Mouse (Mus musculus) brain, adult 2 months (tissue): ENCODE data around the gene Stxbp6.
"Not testable (repeated sequence)": the region's sequence is repeated elsewhere in the genome, so short reads cannot be mapped to it uniquely, and the experiment has no call there.

Source experiments
- DNase-seq: peaks from one replicate; pipeline ENCODE4 v3.0.0; 2011; ENCODE audit warnings: low read depth, low spot score

The Stxbp6 gene

DNA sequence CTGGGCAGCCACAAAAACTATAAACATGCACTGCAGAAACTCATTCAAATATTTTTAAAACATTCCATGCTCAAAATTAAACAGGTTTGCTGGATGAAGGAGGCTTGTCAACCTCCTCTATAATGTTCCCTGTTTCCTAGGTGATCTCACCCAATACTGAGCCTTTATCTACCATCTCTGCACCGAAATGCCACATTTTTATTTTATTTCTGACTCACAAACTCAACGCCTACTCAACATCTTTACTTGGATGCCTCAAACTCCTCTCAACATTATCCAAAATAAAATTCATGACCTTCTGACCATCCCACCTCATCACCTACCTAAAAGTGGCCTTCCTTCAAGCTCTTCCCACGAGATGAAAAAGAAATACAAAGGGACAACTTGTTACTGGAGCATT lies 18.1 kb downstream of the Stxbp6 start:
- DNase-seq = peak; percentile 67

DNA sequence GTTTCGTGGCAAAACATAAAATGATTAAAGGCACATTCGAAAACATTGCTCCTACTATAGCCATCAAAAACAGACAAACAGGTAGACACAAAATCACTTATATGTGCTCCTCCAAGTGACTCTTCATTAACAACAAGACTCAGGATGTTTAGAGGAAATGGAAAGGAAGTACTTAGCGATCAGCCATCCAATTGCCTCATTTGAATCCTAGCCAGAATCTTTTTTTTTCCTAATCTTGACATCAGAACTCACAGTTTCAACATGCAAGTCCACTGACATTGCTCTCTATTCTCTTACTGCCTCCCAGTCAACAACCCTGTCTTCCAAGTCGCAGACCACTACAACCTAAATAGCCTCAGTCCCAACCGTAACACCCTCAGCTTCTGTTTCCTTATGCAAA lies 21.2 kb downstream of the Stxbp6 start:
- DNase-seq = no peak

DNA sequence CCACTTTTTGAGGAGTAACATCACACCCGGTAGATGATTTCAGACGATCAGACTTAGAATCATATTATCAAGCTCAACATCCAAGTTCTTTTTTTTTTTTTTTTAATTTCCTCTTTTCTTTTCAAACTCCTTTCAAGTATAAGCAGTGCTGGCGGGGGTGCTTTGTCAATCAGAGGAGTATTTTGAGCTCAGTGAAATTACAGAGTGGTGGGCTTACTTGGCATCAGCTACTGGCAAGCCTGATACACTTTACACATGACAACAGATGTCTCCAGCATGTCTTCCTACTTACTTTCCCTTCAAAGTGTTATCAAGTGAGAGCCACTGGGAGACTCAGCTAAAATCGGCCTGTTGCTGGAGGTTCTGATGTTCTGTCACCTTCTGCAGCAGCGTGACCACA lies 21.6 kb downstream of the Stxbp6 start:
- peak; percentile 39 for DNase-seq

DNA sequence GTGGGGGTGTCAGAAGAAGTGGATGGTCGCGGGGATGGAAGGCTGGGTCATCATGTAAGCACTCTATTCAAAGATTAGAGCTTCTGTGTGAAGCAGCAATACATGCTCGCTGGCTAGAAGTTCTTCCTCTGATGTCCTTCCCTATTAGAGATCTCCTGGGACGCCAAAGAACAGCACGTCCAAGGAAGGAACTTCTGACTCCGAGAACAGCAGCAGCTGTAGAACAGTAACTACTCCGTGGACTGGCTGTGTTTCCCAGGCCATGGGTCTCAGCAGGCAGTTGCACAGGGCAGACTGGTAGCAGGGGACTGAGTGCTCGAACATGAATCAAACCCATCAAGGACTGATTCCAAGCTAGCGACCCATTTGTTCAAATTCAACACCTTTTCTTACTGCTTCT lies 24.6 kb downstream of the Stxbp6 start:
- no peak for DNase-seq

DNA sequence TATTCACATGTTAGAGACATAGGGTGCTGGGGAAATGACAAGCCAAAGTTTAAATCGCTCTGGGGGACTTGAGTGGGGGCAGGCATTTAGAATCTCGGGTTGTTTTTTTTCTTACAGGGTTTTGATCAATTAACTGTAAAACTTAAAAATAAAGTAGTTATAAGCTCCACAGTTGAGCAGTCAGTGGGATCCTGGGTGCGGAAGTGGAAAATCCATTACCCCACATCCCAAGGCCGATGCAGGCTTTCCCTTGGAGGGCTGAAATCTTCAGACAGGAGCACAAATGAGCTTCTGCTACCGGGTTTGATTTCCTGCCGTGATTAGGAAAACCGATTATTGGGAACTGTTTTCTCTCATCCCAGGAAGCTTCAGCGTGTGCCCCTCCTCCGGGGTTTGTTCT lies 26.8 kb downstream of the Stxbp6 start:
- not testable (repeated sequence) for DNase-seq

DNA sequence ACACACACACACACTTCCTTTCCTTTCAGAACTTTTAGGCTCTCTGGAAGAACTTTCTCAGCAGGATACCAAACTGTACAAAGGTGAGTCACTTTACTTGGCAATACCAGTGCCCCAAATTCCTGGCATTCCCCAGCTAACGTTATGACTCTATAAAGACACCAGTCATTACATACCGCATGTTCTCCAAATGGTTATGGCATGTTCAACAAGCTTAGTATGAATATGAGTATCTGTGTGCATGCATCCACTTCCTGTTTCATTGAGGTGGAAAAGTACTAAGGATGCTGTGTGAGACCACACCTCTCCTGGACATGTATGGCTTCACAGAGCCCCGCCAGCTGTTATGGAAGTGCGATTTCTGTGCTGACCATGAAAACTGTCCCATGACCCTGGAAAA lies 27.3 kb downstream of the Stxbp6 start:
- no peak for DNase-seq

DNA sequence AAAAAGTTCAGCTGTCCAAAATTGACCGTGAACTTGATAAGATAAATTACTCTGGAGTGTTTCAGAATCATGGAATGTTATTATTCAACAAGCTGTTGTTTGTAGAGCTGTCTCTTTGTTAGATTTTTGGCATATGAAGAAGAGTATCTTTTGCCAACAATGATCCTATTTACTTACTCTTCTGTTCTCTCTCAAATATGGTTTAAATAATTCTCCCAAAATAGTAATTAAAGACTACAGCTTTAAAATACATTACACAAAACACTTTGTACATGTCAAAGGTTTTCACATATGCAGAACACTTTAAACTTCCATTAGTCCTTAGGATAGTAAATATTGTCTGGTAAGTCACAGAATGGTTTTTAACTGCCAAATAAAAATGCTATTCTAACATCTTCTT lies 29.9 kb downstream of the Stxbp6 start:
- no peak for DNase-seq

DNA sequence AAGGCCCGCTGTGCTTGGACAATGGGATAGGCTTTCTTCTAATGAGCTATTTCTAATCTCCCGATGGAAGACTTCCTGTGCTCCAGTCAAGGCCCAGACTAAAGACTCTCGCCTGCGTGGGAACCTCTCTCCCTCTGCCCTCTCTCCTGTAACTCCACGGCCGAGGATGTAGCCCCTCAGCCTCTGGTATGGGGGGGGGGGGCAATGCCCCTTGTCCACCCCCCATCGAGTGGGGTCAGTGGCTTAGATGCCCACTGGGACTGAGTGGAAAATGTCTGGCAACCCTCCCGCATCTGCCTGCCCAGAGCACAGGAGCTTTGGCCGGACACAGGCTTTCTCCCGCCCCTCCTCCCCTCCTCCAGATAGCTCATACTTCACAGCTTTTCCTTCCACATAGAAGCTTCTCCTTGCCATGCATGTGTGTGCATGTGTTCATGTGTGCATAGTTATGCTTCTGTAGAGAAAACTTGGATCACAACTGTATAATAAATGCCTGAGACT lies 31.9 kb downstream of the Stxbp6 start:
- no peak for DNase-seq

DNA sequence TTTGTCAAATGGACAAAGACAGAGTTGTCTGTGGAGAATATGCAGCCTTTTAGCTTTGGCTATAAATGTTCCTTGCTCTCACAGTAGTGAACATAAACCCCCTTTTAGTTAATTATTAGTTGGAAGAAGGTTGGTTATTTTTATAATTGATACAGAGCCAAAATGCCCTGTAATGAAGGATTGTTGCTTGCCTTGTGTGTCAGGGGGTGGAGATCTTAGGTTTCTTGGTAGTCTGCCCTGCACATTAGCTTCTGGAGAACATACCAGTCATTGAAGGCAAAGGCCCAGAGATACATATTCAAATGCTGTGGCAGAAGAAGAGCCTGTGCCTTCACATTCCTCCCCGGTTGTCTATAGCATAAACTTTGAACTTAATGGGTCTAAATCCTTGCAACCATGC lies 37.0 kb downstream of the Stxbp6 start:
- no peak for DNase-seq

DNA sequence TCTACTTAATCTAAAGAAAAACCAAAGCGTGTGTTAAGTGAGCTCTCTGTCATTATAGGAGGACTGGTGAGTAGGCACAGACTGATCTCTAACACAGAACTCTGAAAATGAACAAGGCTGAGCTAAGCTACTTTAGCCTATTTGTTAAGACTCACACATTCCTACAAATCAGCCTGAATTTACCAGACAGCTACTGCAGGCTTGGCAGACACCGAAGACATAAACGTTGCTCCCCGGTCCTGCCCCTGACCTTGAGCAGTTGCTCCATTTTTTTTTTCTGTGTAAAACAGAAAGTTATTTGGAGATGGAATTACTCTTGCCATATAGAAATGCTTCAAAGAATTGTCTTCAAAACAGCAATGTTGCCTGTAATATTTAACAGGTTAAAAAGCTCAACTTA lies 37.4 kb downstream of the Stxbp6 start:
- DNase-seq = no peak

DNA sequence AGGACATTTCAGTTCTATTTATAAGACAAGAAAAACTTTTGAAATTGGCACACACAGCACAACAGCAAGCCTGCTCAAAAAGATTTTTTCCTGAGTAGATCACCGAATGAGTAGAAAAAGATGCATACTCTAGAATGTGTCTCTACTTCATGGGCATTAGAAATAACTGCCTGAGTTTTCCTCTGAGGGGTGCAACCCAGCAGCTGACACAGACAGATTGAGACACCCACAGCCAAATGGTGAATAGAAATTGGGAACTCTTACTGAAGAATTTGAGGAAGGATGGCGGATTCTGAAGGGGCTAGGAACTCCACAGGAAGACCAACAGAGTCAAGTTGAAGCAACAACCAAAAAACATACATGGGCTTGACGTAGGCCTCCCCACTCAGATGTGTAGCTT lies 43.8 kb downstream of the Stxbp6 start:
- peak; percentile 56 for DNase-seq

DNA sequence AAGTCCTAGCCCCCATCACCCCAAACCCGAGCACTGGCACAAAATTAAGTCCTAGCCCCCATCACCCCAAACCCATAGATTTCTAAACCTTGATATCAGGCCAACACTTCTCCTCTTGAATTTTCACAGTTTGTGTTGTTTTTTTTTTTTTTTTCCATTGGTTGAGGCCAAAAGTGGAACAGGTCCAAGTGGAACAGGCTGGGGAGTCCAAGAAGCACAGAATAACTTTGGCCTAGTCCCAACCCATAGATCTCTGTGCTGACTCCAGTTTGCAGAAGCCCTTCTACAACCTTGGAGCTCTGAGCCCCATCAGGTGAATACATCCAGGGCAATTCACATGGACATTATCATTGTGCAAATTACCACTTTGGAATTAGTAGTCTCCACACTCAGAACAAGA lies 48.2 kb downstream of the Stxbp6 start:
- no peak for DNase-seq

DNA sequence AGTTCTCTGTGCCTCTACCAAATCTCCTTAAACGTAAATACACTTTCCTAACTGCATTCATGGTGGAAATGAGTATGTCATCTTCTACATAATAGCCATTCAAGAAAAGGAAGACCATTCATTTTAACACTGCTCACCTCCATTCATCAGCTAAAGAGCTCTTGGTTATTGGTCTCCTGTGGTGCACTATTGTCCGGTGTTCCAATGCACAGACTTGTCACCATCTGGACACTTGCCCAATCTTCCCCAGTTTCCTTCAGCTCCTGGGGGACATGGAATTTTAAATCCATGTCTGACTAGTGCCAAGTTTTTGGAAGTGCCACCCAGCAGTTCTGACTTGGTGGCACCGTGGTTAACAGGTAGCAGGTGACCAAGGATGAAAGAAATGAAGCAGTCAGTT lies 54.5 kb downstream of the Stxbp6 start:
- no peak for DNase-seq

DNA sequence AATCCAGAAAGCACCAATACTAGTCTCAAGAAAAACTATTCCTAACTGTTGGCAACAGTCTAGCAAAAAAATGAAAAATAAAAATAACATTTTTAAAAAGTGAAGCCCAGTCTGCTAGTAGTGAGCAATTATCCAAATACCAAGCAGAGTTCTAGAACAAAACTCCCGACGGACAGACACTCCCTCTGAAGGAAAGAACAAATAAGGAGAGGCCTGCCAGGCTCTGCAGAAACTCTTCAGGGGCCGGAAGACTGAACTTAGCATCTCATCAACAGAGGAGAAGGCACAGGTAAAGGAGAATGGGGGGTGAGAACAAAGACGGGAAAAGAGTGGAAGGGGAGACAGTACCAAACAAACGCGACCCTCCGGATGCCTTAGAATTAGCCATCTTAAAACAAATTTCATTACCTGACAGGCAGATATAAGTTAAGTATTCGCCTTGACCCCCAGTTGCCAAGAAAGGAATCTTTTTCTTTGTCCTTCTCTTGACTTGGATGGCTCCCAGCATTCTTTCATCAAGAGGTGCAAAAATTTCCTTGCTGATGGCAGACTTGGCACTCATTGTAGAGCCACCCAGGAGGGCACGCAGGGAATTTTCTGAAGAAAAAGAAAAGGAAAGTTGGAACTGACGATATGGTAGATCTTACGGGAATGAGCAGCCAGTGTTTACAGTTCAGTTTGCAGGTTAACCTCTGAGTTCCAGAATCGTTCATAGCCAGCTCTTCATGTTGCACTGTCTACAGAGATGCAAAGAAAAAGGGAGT lies 55.3 kb downstream of the Stxbp6 start:
- DNase-seq = no peak

DNA sequence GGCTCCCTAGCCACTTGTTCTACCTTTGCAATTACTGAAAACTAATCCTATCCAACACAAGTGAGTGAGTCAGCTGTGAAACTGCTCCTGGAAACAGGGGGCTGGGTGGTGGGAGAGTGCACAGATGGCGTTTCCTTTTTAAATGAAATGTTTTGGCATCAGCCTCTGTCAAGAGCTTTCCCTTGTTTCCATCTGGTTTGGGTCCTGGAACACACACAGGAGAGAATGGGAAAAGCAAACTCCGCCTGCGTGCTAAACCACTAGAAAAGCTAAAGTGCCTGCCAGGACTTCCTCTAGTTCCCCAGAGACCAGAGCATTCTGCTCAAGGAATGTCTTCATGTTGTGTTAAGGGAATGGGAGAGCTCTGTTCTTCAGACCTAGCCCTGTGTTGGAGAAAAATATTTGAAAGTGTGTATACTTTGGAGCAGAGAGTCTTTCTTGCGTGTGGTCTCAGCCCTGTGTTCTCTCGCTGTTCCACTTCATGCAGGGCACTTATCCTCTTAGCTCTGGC lies 61.2 kb downstream of the Stxbp6 start:
- peak; percentile 93 for DNase-seq

DNA sequence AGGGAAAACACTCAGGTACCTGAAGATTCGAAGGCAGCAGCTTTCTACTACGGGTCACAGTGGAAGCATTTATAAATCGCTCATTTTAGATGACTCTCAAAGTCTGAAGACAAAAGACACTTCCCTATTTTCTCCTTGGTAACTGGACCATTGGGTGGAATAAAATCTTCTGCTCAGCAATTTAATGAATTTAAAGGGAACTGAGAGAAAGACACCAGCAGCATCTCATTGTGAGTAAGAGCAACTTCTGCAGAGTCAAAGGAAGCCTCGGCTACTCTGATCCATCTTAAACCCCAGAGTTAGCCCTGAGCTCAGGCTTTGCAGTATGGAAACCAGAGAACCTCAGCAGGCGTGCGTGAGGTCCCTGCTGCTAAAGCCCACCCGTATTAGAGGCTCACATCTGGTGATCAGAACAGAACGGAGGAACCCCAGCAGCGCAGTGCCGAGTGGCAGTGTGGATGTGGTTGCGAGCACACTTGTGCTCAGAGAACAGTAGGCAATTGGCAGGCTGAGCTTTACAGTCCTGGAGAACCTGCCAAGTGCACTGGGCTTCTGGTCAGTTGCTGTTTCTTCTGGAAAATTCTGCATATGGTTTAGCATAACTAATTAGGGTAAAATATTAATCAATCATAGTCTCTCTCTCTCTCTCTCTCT lies 62.9 kb downstream of the Stxbp6 start:
- DNase-seq = peak; percentile 31

DNA sequence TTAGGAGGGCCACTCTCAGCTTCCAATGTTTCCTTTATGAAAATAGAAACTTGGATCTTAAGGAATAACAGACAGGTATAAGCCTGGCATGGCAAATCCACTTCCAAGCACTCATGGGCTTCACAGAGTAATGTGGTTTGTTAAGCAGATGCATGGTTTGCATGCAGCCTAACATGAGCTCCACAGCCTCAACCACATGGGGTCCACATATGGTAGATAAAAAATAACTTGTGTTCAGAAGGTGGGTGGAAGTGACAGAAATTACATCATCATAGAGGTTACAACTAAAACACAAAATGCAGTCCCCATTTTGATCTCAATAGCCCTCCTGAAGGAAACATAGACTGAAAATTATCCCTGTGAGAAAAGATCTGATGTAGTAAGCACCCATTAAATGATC lies 63.5 kb downstream of the Stxbp6 start:
- peak; percentile 59 for DNase-seq

DNA sequence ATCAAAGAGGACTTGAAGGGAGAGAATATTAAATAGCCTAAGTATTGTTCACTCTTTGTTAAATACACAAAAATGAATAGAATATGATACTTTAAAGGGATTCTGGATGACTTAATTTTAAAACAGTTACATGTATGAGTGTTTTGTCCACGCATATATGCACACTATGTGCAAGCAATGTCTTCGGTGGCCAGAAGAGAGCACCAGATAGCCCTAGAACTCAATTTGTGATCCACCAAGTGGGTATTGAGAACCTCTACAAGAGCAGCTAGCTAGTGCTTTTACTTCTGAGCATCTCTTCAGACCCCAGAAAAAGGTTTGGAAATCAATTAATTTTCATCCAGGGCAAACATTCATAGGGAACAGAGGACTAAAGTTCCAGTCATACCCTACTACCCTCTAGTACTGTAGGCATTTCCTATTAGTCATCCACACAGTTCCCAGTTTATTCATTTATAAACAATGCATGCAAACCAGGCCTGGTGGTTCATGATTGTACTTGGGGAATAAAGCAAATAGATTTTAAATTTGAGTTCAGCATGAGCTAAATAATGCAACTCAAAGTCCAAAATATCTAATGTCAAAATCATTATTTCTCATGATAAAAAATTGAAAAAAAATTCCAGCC lies 64.4 kb downstream of the Stxbp6 start:
- no peak for DNase-seq

DNA sequence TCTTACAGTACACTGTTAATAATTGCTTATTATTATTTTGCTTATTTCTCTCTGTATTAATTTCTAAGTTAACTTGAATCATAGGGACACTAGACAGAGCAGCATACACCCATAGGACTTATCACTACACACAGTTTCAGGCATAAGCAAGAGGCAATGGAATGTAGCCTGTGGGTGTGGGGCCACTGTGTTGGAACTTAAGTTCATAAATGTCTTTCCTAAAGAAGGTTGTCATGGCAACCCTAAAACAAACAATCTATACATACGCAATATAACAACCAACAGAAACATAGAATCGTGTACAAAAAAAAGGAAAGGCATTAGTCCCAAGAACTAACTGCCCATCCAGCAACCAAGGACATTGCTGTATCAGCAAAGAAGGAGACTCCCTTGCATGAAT lies 67.9 kb downstream of the Stxbp6 start:
- no peak for DNase-seq

DNA sequence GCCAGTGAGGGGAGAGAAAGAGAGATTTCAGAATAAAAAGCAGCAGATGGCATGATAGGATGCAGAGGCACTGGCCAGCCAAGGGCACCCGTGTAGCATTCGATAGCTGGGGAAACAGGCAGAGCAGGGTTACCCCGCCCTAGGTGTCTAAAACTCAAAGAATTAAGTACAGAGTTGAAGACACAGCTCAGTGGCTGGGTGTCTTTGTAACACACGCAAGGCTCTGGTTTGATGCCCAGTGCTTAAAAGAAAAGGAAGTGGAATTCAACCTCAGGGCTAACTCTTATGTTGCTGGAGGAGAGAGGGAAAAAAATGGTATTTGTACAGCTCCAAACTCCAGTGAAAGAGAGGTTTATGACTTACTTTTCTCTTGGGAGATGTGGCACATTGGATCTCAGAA lies 68.5 kb downstream of the Stxbp6 start:
- DNase-seq = no peak

DNA sequence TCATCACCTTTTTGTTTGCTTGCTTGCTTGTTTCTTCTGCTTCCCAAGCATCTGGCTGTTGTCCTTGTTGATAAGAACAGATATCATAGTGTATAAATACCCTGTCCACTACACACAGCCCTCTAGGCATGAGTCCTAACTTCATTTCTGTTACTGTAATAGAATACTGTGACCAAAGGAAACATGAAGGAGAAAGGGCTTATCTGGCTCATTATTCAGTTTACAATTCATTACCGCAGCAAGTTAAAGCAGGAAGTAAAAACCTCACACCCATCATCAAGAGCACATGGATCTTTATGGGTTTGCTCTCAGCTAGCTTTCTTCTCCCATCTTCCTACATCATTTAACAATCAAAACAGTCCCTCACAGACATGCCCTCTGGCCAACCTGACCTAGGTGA lies 72.5 kb downstream of the Stxbp6 start:
- no peak for DNase-seq

DNA sequence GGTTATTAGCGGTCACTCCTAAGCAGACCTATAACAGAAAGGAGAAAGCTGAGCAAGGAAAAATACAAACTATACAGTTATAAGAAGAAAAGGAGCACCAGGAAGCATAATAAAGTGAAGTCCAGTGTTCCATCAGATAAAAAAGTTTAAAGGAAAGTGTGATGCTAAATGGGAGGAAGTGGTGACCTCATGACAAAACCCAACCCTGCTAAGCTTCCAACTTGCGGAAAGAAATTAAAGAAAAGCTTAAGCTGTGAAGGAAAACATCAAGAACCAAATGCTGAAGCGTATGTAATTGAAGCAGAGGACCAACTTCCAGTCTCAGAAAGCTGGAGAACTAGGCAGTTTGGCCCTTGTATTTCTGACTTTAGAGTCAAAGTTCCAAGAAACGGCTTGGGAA lies 77.1 kb downstream of the Stxbp6 start:
- DNase-seq = no peak

DNA sequence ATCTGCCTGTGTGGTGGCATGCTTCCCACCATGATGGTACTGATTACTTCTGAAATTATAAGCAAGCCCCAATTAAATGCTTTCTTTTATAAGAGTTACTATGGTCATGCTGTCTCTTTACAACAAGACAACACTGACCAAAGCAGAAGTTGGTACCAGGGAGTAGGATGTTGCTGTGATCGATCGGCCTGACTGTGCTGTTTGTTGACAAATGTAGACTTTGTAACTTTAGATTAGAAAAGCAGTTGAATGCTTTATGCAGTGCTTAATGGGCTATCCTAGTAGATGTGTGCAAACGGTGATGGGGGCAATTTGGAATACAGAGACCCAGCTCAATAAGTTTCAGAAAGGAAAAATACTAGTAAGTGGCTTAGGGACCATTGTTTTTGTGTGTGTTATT lies 77.6 kb downstream of the Stxbp6 start:
- DNase-seq = no peak
